Mouse (Mus musculus) testis, postnatal 10 days (tissue): Measurements from ENCODE around the gene Mgst2.

ENCODE experiments used
- DNase-seq: peaks from one replicate; pipeline ENCODE4 v3.0.0; 2021; ENCODE audit warnings: low spot score

The Mgst2 gene

GRCm38 (mm10) chr3:51701281-51701751 lies 41.2 kb downstream of the Mgst2 start:
- peak; percentile 76 for DNase-seq

- no peak for DNase-seq
Measured at GRCm38 (mm10) chr3:51701950-51702349, 41.8 kb downstream of the Mgst2 start.

GRCm38 (mm10) chr3:51702701-51703286 lies 42.6 kb downstream of the Mgst2 start:
- DNase-seq: no peak

- DNase-seq: no peak
Measured at GRCm38 (mm10) chr3:51703478-51703877, 43.3 kb downstream of the Mgst2 start.

GRCm38 (mm10) chr3:51705220-51705619 lies 45.1 kb downstream of the Mgst2 start:
- DNase-seq: no peak

- DNase-seq: no peak
Measured at GRCm38 (mm10) chr3:51708375-51708745, 48.2 kb downstream of the Mgst2 start.

GRCm38 (mm10) chr3:51708746-51709411 lies 48.7 kb downstream of the Mgst2 start:
- peak; percentile 88 for DNase-seq

GRCm38 (mm10) chr3:51712382-51712781 lies 52.2 kb downstream of the Mgst2 start:
- DNase-seq: no peak

GRCm38 (mm10) chr3:51713233-51713632 lies 53.1 kb downstream of the Mgst2 start:
- DNase-seq: no peak

GRCm38 (mm10) chr3:51714469-51714868 lies 54.3 kb downstream of the Mgst2 start:
- no peak for DNase-seq

GRCm38 (mm10) chr3:51717455-51717854 lies 57.3 kb downstream of the Mgst2 start:
- DNase-seq: no peak

GRCm38 (mm10) chr3:51717909-51718308 lies 57.7 kb downstream of the Mgst2 start:
- no peak for DNase-seq

- DNase-seq: no peak
Measured at GRCm38 (mm10) chr3:51719373-51719772, 59.2 kb downstream of the Mgst2 start.

GRCm38 (mm10) chr3:51719982-51720381 lies 59.8 kb downstream of the Mgst2 start:
- no peak for DNase-seq

- no peak for DNase-seq
Measured at GRCm38 (mm10) chr3:51726257-51726656, 66.1 kb downstream of the Mgst2 start.

GRCm38 (mm10) chr3:51727487-51727886 lies 67.3 kb downstream of the Mgst2 start:
- DNase-seq: no peak

- DNase-seq: no peak
Measured at GRCm38 (mm10) chr3:51727968-51728367, 67.8 kb downstream of the Mgst2 start.

GRCm38 (mm10) chr3:51728456-51728855 lies 68.3 kb downstream of the Mgst2 start:
- DNase-seq: no peak

- no peak for DNase-seq
Measured at GRCm38 (mm10) chr3:51729109-51729918, 69.2 kb downstream of the Mgst2 start.

GRCm38 (mm10) chr3:51730662-51731061 lies 70.5 kb downstream of the Mgst2 start:
- DNase-seq: no peak

- no peak for DNase-seq
Measured at GRCm38 (mm10) chr3:51731949-51732636, 71.9 kb downstream of the Mgst2 start.
